In genomic region chr16:71705846-71706245, GRCm38 (mm10) we compare ENCODE assay signal across 19 mouse cellular contexts.
"Had no signal": no experiment of that assay in that cellular context is flagged by ENCODE, and none has a peak within 500 bp of the region (broad histone marks: within the 10 kb centered on the region; RNA-seq: fewer than 3 reads in every experiment).

No protein-coding gene starts in this region.

- H3K27me3 ChIP-seq: limb, embryonic 12.5 days; limb, embryonic 15.5 days; liver, embryonic 13.5 days; midbrain, embryonic 12.5 days; midbrain, embryonic 15.5 days; neural tube, embryonic 13.5 days; stomach, embryonic 15.5 days had no signal

- H3K4me2 ChIP-seq: limb, embryonic 12.5 days; limb, embryonic 15.5 days; liver, embryonic 13.5 days; midbrain, embryonic 12.5 days; midbrain, embryonic 15.5 days; neural tube, embryonic 13.5 days; stomach, embryonic 15.5 days had no signal

- H3K27ac ChIP-seq: limb, embryonic 12.5 days; limb, embryonic 15.5 days; liver, embryonic 13.5 days; midbrain, embryonic 12.5 days; midbrain, embryonic 15.5 days; neural tube, embryonic 13.5 days; stomach, embryonic 15.5 days had no signal

- H3K4me3 ChIP-seq: limb, embryonic 12.5 days; limb, embryonic 15.5 days; liver, embryonic 13.5 days; midbrain, embryonic 12.5 days; midbrain, embryonic 15.5 days; myocyte; neural tube, embryonic 13.5 days; stomach, embryonic 15.5 days had no signal

- DNase-seq: kidney, adult 9 months; kidney, postnatal 14 days; kidney, postnatal 4 days; left cerebral cortex, postnatal 4 days; liver, embryonic 13.5 days; lung, adult 2 months; lung, postnatal 14 days; lung, postnatal 4 days; retina, postnatal 1 day; right cerebral cortex, postnatal 25 days; spleen, adult 18-20 months; thymus, postnatal 25 days had no signal

- H3K36me3 ChIP-seq: limb, embryonic 12.5 days; limb, embryonic 15.5 days; liver, embryonic 13.5 days; midbrain, embryonic 12.5 days; midbrain, embryonic 15.5 days; neural tube, embryonic 13.5 days; stomach, embryonic 15.5 days had no signal

- H3K9ac ChIP-seq: limb, embryonic 12.5 days; limb, embryonic 15.5 days; liver, embryonic 13.5 days; midbrain, embryonic 12.5 days; midbrain, embryonic 15.5 days; neural tube, embryonic 13.5 days; stomach, embryonic 15.5 days had no signal

- ATAC-seq: midbrain, embryonic 15.5 days had no signal

- H3K4me1 ChIP-seq: limb, embryonic 12.5 days; limb, embryonic 15.5 days; liver, embryonic 13.5 days; midbrain, embryonic 12.5 days; midbrain, embryonic 15.5 days; neural tube, embryonic 13.5 days; stomach, embryonic 15.5 days had no signal

- H3K9me3 ChIP-seq: limb, embryonic 12.5 days; limb, embryonic 15.5 days; liver, embryonic 13.5 days; midbrain, embryonic 12.5 days; midbrain, embryonic 15.5 days; neural tube, embryonic 13.5 days; stomach, embryonic 15.5 days had no signal
